Mouse (Mus musculus): ENCODE data around the gene Ywhae.

Ywhae gene

DNA sequence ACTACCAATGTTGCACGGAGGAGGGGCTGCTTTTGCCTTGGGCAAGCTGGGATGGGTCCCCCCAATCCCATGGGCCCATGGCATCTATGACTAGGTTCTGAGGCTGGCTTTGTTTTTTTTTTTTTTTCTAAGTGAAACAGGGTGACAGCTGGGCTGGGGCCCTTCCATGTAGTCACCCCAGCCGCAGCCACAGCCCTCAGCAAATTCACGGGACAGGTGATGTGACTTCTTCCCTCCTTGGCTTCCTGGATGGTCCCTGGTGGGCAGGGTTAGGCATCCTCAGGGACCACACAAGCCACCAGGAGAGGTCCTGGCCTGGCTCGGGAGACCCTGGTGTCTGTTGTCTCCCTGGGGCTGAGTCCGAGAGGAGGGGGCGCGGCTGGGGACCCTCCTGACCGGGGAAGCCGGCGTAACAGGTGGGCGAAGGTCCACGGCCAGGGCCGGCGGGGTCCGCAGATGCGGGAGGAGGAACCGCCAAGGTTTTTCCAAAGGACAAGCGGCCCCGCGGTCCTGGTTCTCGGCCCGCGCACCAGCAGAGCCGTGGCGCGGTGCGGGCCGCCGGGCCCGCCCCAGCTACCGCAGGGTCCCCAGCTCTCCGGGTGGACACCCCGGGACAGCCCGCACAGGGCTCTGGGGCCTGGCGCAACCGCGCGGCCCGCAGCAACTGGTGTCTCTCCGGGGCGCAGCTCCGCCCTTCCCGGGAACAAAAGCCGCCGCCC, 62.1 kb downstream of the Ywhae start:
- in situ Hi-C loops (cut with MboI) = no loop called here

DNA sequence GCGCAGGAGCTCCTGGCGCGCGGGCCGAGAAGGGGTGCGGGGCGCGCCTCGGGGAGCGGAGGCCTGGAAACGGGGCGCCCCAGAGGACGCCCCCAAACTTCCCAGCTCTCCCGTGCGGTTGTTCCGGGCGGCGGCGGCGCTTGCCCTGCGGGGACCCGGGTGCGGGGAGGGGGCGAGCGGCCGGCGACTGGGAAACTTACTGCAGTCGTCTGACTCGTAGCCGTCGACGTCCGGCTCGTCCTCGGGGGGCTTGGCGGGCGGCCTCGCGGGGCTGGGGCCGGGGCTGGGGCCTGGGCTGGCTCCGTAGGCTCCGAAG, 62.6 kb downstream of the Ywhae start:
- in situ Hi-C loops (cut with MboI) = no loop called here

DNA sequence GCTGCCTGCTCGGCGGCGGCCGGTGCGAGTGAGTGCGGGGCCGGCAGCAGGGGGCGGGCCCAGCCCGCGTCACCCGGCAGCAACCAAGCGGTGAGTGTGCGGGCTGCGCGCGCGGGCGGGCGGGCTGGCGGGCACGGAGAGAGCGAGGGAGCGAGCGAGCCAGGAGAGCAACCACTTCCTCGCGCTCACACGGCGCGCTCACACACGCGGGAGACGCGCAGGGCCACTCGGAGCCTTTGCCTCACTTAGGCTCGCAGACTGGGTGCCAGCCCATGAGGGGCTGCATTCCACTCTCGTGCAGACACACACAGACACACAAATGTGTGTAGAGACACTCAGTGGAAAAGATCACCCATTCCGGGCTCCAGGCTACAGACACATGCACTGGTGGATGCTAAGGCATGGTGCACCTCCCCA, 63.4 kb downstream of the Ywhae start, which contains the start of gene Doc2b:
Gene Doc2b (minus strand): TSS at position 21 of the 417 bp plus-strand sequence.
- in situ Hi-C loops (cut with MboI) = no loop called here

DNA sequence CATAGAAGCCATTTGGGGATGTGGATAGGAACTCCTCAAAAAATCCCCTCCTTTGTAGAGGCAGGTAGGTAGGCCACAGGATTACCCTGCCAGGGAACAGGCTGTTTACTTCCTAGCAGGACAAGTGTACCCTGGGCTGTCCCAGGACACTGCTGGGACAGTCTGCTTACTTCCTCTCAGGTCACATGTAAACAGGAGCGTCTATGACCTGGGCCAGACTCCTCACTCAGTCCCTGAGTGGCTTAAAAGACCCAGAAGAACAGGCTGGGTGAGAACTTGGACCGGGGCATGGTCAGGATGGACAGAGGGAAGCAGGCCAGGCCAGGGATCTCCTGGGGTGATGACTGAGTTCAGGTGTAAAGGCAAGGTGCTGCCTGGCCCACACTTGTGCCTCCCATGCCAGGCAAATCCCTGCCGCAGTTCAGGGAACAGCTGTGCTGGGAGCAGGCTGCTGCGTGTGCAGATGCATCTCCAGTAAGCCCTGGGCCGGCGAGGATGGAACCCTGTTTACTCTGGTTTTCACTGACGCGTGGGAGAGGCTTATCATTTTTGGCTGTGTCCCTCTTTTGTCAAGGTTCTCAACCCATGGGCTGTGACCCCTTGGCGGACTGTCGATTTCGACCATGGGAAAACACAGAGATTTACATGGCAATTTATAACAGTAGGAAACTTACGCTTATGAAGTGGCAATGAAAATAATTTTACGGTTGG, 64.0 kb downstream of the Ywhae start:
- in situ Hi-C loops (cut with MboI) = no loop called here

DNA sequence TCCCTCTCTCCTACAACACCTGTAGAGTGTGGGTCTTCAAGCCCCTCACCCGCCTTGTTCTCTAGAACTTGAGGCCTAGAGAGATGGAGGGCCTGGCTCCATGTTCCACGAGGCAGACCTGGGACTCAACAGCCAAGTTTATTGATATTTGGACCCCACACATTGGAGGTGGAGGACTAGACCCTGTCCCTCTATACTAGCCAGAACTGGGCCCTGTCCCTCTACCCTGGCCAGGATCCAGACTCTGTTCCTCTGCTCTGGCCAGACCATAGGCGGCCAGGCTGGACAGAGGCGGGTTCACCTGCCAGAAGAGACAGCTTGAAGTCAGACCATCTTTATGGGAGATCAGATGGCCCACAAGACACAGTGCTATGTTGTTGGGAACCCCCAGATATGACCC, 68.7 kb downstream of the Ywhae start:
- in situ Hi-C loops (cut with MboI) = no loop called here

DNA sequence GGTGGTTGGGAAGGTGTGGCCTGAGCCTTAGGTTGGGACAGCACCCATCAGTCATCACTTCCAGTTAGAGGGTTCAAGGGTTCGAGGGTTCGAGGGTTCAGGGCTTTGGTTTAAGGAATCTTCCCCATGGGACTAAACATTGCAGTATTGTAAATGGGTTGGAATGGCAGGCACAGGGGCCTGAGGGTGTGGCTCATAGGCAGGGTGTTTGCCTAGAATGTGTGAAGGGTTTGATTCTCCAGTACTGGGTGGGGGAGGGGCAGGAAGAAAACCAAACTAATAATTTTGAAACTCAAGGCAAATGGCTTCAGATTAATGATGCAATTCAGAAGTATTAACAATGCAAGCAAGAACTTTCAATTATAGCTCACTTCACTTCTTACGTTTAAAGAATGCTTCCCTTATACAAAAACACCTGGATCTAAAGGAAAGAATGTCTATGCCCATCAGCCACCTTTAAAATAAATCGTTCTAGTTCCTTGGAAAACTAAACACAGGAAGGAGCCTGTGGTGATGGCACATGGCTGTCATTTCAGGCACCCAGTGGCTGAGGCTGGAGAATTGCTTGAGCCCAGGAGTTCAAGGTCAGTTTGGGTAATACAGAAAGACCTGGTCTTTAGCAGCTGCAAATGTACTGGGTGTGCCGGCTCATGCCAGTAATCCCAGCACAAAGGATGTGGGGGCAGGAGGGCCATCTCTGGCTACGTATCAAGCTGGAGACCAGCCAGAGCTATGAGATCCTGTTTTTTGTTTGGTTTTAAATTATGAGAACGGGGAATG, 69.3 kb downstream of the Ywhae start:
- in situ Hi-C loops (cut with MboI) = no loop called here

DNA sequence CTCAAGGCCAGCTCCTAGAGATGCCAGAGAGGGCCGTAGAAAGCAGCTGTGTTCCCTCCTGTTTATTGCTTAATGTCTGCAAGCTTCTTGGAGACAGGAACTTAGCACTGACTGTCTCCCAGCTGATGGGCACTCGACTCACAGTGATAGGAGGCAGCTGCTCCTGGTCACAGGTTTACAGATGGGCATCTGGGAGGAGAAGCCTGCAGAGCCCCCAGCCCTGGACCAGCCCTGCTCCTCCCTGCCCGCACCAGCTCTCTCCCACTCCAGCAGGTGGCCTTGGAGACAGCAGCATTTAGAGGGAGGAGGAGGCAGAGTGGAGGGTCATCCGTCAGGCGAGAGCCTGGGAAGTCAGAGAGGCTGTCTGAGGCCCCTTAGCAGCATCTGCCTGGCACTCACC, 74.8 kb downstream of the Ywhae start:
- in situ Hi-C loops (cut with MboI) = no loop called here

DNA sequence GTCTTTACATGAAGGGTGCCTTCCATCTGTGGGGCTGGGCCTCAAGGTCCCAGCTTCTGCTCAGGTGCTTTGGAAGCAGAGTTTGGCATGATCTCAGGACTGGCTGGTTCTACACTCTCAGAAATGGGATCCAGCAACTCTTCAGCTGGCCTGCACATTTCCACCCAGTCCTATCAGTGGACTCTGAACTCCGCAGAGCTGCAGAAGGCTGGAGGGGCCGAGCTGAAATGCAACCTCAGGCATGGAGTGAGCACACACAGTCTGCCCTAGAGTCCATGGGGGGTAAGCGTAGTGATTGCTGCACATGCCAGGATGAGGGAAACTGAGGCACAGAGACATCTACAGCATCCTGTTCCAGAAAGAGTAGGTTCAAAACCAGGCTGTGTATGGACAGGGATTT, 77.9 kb downstream of the Ywhae start:
- in situ Hi-C loops (cut with MboI) = no loop called here

DNA sequence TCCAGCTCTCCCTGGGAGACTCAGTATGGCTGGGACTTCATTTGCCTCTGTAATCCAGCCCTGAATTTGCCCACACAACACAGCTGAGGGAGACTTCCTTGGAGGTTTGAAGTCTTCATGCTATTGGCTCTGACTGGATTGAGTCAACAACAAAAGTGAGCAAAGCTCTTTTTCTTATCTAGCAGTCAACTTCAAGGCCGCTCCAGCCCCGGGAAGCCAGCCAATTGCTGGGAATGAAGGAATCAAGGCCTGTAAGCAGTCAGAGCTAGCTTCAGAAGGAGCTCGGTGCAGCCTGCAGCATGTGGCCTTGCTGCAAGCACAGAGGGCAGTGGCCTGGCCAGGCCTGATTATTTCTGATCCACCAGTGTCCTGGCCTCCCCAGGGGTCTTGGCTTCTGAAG, 79.2 kb downstream of the Ywhae start:
- in situ Hi-C loops (cut with MboI) = no loop called here

DNA sequence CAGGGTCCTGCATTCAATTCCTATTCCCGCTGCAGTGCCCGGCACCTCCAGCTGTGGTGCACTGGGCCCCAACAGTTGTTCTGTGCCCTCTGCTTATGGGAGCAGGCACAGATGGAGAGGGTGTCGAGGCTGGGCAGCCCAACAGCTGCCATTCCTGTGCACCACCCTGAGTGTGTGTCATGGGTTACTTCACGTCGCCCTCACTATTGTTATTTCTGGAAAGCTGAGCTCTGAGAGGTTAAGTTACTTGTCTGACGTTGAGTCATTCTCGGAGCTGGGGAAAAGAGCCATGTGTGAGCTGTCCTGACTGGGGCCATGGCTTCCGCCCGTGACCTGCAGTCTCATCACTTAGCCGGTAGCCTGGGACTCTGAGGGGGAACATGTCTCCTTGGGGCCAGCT, 80.4 kb downstream of the Ywhae start:
- in situ Hi-C loops (cut with MboI) = no loop called here

All from mature B cell (primary cell).